Mouse (Mus musculus): ENCODE measurements around the gene Mup20.
A peak's percentile ranks its signal among the peaks of the same experiment; 100 is the strongest.
"Not testable (repeated sequence)": the region's sequence is repeated elsewhere in the genome, so short reads cannot be mapped to it uniquely, and the experiment has no call there.

Mup20 gene

DNA sequence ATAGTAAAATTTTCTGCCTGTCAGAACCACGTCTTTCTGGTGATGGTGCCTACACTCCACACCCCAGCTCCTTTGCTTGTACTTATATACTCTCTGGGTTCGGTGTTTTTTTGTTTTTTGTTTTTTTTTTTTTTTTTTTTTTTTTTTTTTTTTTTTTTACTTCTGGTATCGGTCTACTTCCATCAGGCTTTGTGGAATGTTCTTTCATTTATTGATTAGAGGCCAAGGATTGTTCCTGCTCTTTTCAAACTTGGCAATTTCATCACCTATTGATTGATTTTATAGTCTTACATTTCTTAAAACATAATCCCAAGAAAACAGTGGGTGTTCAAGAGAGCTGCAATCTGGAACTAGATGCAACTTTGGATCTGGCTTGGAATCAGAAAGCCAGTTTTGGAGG, at the start of gene Mup20:
Gene Mup20, minus strand, starts transcription at position 101 of the 400 bp plus-strand sequence.
- not testable (repeated sequence) for DNase-seq (ENCODE audit: low read depth)

DNA sequence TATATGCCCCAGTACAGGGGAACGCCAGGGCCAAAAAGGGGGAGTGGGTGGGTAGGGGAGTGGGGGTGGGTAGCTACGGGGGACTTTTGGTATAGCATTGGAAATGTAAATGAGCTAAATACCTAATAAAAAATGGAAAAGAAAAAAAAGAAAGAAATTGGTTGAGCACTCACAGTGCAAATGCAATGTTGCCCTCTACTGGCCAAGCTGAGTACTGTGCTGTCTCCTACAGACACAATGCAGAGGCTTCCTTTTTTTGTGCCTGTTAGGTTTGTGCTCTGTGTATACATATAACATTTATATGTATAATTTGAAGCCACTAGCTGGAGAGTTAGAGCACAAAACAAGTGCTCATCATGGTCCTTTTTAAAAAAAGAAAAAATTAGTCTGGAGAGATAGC, 49.4 kb upstream of the Mup20 start:
- peak; percentile 5 for DNase-seq (ENCODE audit: low read depth)

DNA sequence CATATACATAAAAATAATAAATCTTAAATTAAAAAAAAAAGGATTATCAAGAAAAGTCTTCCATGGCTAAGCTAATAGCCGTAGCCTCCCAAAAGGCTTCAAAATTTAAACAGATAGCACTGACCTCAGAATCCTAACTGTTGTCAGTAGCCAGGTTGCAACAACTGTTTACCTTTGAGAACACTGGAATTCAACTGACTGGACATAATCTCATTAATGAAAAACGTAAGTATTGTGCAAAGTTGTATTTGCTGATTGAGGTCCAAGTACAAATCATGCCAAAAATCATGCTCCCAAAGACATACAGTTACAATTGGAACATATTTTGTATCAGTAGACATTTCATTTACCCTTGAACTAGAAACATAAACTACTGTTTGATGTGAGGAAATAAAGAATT, 34.0 kb upstream of the Mup20 start:
- no peak for DNase-seq (ENCODE audit: low read depth)

DNA sequence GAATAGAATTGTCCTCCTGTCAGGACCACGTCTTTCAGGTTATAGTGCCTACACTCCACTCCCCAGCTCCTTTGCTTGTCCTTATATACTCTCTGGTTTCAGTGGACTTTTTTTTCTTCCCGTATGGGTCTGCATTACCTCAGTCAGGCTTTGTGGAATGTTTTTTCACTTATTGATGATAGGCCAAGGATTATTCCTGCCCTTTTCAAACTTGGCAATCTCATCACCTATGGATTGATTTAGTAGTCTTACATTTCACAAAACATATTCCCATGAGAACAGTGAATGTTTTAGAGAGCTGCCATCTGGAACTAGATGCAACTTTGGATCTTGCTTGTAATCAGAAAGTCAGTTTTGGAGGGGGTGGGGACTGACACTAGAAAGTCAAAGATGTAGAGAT, 33.3 kb upstream of the Mup20 start, which contains the start of gene Mup3:
Gene Mup3, minus strand, starts transcription at position 102 of the 400 bp plus-strand sequence.
- no peak for DNase-seq (ENCODE audit: low read depth)

GRCm38 (mm10) chr4:62082755-62083154, 28.8 kb upstream of the Mup20 start:
- no peak for DNase-seq (ENCODE audit: low read depth)

- no peak for DNase-seq (ENCODE audit: low read depth)
Observed at GRCm38 (mm10) chr4:62075126-62075525, 21.2 kb upstream of the Mup20 start.

GRCm38 (mm10) chr4:62054780-62055179, 822 bp upstream of the Mup20 start:
- DNase-seq (ENCODE audit: low read depth), result not testable (repeated sequence)

- no peak for DNase-seq (ENCODE audit: low read depth)
Observed at GRCm38 (mm10) chr4:62026281-62026680, 27.7 kb downstream of the Mup20 start.

GRCm38 (mm10) chr4:62024256-62024959, 29.6 kb downstream of the Mup20 start:
- no peak for DNase-seq (ENCODE audit: low read depth)

DNA sequence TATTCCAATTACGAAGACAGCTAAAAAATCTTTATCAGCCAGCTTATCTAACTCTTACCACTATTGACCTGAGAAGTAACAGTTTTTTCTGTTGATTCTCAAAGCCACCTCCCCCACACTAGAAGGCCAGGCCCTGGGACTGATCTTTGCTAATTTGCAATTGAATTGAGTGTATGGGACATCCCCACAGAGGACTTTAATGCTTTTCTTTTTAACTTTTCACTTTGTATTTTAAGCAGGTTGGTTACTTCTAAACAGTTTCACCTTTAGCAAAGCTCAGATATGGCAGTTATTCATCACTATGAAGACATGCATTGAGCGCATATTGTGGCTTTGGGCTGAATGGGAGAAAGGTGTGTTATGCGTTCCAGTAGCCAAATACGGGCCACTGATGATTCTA, 30.3 kb downstream of the Mup20 start:
- no peak for DNase-seq (ENCODE audit: low read depth)

DNA sequence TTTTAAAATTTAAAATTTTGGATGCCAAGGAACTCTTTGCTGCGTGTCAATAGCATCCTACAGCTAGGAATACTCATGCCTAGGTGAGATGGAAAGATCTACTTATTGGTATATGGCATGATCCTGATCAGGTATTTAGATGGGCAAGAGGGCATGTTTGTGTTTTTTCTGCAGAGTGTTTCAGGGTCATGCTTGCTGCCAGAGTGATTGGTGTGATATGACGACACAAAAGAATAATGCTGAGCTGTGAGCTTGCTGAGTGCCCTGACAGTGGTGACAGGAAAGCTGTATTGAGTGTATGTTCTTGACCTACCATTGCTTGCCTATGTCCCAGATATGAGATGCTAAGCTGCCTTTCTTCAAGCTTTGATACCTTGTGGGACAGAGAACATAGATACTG, 30.8 kb downstream of the Mup20 start:
- DNase-seq (ENCODE audit: low read depth), result no peak

GRCm38 (mm10) chr4:62020511-62020910, 33.4 kb downstream of the Mup20 start:
- DNase-seq (ENCODE audit: low read depth), result not testable (repeated sequence)
